Mouse (Mus musculus): ENCODE measurements around the gene Dcst1. TPM values are rescaled to one million over a fixed set of nuclear protein-coding genes. Genes with fewer than 3 reads are reported as not detected.

Gene Dcst1
- polyA plus RNA-seq, 1 experiment from 2014 or later = 3.3 TPM

DNA sequence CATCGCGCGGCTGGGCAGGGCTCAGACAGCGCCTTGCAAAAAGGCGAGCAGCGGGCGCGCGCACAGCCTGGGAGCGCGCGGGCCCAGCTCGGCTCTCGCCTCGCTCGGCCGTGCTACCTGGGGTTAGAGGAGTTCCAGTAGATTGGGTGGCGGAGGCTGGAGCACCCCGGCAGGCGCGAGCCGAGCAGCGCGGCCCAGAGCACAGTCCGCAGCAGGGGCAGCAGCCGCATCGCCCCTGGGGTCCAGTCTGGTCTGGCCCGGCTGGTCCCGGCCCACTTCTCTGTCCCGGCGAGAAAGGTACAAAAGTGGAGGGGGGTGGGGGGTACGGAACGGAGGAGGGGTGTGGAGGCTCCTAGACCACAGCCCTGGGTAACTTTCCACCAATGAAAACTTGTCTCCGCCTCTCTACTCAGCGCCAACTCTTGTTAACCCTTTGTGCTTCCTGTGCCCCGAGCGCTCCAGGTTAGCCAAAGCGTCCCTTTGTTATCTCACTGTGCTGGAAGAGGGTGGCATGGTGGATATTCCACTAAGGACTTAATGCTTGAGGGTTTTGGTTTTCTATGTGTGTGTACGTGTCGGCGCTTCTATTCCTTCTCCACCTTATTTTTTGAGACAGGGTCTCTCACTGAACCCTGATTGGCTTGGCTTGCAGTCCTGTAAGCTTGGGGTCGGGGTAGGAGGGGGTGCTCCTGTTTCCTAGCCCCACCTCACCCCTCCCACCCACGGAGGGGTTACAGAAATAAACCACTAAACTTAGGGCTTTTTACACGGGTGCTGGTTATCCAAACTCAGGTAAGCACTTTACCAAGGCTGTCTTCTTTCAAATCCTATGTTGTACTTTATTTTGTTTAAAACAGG lies 27.1 kb downstream of the Dcst1 start, which contains the start of gene Efna4:
Efna4 (minus strand) TSS at position 308 of the 858 bp plus-strand sequence.
- peak within 1 kb of the TSS; percentile 92 for H3K27ac ChIP-seq (ENCODE audit: low read length)
- peak within 1 kb of the TSS; percentile 96 for H3K4me3 ChIP-seq (ENCODE audit: low read length)
- H3K4me1 ChIP-seq (ENCODE audit: insufficient read depth, low read length) = peaks cover 46% of the 10 kb centered on the region
- under 1% methylated on average over 33 of the region's 44 CpGs for WGBS
- no peaks in the 10 kb centered on the region for H3K9me3 ChIP-seq (ENCODE audit: low read length)
- H3K9ac ChIP-seq (replicated peaks; ENCODE audit: low read length) = peak within 1 kb of the TSS; percentile 97
- ATAC-seq (ENCODE audit: low FRiP score, low TSS enrichment) = peak; percentile 86
- H3K27me3 ChIP-seq (ENCODE audit: insufficient read depth, low read length) = no peaks in the 10 kb centered on the region
- H3K4me2 ChIP-seq (replicated peaks; ENCODE audit: low read depth, low read length) = peak within 1 kb of the TSS; percentile 73
- H3K36me3 ChIP-seq (ENCODE audit: insufficient read depth, low read length) = peaks cover 22% of the 10 kb centered on the region

DNA sequence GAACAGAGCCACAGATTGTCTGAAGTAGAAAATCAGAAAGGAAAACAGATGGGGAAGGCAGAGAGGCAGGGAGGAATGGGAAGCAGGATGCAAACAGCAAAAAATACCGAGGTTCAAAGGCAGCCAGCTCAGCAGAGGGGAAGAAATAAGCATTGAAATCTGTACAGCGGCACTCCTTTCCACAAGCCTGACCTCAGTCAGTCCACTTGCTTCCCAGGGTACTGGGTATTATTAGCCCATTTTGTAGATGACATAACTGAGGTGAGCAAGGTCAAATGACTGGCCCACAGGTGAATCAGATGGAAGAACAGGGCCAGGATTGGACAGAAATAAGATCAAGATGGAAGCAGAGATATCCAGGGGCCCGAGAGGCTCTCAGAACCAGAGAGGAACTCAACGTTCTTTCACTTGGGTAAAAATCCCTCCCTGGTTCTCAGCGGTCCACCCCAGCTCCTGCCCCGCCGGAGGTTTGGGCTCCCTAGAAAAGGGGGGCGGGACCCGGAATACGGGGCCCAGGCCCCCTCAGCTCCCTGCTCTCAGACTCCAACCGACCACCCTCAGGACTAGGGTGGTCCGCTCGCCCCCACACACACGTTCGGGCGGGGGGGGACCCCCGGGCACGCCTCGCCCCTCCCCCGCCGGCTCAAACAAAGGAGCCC lies 27.9 kb downstream of the Dcst1 start:
- Histone ChIP-seq H3K9me3 (ENCODE audit: low read length) (no peaks in the 10 kb centered on the region), H3K4me2 (replicated peaks; ENCODE audit: low read depth, low read length) (peak overlapping the region; percentile 73), H3K27me3 (ENCODE audit: insufficient read depth, low read length) (no peaks in the 10 kb centered on the region), H3K36me3 (ENCODE audit: insufficient read depth, low read length) (peaks cover 24% of the 10 kb centered on the region), H3K4me3 (ENCODE audit: low read length) (peak overlapping the region; percentile 96), H3K27ac (ENCODE audit: low read length) (peak overlapping the region; percentile 92), H3K9ac (replicated peaks; ENCODE audit: low read length) (peak overlapping the region; percentile 97), H3K4me1 (ENCODE audit: insufficient read depth, low read length) (peaks cover 52% of the 10 kb centered on the region)
- no peak; the same call in 1 of the 2 replicates for ATAC-seq (ENCODE audit: low FRiP score, low TSS enrichment)
- WGBS = under 1% methylated on average over 21 of the region's 21 CpGs

DNA sequence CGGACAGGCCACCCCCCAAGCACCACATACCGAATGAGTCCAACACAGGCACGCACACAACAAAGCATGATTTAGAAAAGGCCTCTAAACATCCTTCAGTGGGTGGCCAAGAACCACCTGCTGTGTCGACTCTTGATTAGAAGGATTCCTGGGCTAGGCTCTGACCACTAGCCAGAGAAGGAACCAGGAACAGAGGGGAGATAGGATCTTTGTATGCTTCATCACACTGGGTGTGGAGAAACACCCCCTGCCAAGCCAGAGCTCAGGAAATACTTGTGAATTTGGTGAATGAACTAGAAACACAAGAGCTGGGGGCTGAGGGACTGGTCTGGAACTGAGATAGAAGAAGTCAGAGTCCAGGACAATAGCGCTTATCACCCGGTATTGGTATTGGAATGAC lies 28.5 kb downstream of the Dcst1 start:
- no peaks in the 10 kb centered on the region for H3K9me3 ChIP-seq (ENCODE audit: low read length)
- peak overlapping the region; percentile 97 for H3K9ac ChIP-seq (replicated peaks; ENCODE audit: low read length)
- 17% methylated on average over 6 of the region's 6 CpGs for WGBS
- H3K4me2 ChIP-seq (replicated peaks; ENCODE audit: low read depth, low read length) = peak overlapping the region; percentile 73
- ATAC-seq (ENCODE audit: low FRiP score, low TSS enrichment) = no peak
- H3K27ac ChIP-seq (ENCODE audit: low read length) = peak overlapping the region; percentile 92; the same call in 1 of the 2 replicates
- H3K36me3 ChIP-seq (ENCODE audit: insufficient read depth, low read length) = peaks cover 24% of the 10 kb centered on the region
- H3K4me3 ChIP-seq (ENCODE audit: low read length) = peak overlapping the region; percentile 96
- no peaks in the 10 kb centered on the region for H3K27me3 ChIP-seq (ENCODE audit: insufficient read depth, low read length)
- H3K4me1 ChIP-seq (ENCODE audit: insufficient read depth, low read length) = peaks cover 59% of the 10 kb centered on the region

DNA sequence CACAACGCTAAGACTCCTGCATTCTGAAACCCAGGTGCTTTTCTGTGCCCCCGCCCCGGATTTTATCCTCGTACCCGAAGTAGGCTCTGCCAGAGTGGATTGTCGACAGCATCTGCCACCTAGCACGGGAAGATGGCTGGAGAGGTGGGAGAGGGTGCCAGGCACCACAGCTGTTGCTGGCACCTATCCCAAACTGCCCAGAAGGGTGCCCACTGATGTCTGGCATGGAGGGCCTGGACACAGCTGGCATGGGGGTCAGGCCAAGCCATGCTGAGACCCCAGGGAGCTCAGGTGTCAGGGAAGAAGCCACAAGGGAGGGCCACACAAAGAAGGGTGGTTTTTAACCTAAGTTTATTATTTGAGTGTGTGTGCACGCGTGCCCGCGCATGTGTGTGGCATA lies 32.0 kb downstream of the Dcst1 start:
- Histone ChIP-seq H3K27me3 (ENCODE audit: insufficient read depth, low read length) (0 out of 2 replicates have a peak, but pooled peaks cover 3% of the 10 kb centered on the region), H3K27ac (ENCODE audit: low read length) (no peak overlapping the region), H3K36me3 (ENCODE audit: insufficient read depth, low read length) (peaks cover 24% of the 10 kb centered on the region), H3K9ac (replicated peaks; ENCODE audit: low read length) (no peak overlapping the region; the same call in 1 of the 2 replicates), H3K4me2 (replicated peaks; ENCODE audit: low read depth, low read length) (no peak overlapping the region), H3K4me3 (ENCODE audit: low read length) (no peak overlapping the region), H3K4me1 (ENCODE audit: insufficient read depth, low read length) (peaks cover 46% of the 10 kb centered on the region), H3K9me3 (ENCODE audit: low read length) (no peaks in the 10 kb centered on the region)
- ATAC-seq (ENCODE audit: low FRiP score, low TSS enrichment) = no peak
- WGBS = 53% methylated on average over 11 of the region's 11 CpGs

DNA sequence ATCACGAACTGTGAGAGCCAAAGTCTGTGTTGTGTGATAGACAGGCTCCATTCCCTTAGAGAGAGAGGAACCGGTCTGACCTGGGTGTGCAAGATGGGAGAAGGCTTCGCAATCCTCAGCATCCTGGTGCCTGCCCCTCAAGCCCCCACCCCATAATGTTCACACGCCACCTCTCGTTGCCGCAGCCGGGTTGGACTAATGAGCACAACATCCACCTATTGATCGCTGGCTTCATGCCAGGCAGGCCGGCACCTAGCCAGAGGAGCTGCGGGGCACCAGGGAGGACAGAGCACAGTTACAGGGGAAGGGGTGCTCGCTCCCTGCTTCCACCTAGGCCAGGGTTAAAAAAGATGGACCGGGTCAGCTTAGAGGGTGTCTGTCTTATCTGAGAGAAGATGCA lies 32.6 kb downstream of the Dcst1 start:
- 43% methylated on average over 12 of the region's 12 CpGs for WGBS
- Histone ChIP-seq H3K27ac (ENCODE audit: low read length) (no peak overlapping the region), H3K4me2 (replicated peaks; ENCODE audit: low read depth, low read length) (no peak overlapping the region), H3K9me3 (ENCODE audit: low read length) (no peaks in the 10 kb centered on the region), H3K36me3 (ENCODE audit: insufficient read depth, low read length) (peaks cover 24% of the 10 kb centered on the region), H3K9ac (replicated peaks; ENCODE audit: low read length) (no peak overlapping the region; the same call in 1 of the 2 replicates), H3K27me3 (ENCODE audit: insufficient read depth, low read length) (0 out of 2 replicates have a peak, but pooled peaks cover 3% of the 10 kb centered on the region), H3K4me3 (ENCODE audit: low read length) (no peak overlapping the region), H3K4me1 (ENCODE audit: insufficient read depth, low read length) (peaks cover 49% of the 10 kb centered on the region)
- no peak for ATAC-seq (ENCODE audit: low FRiP score, low TSS enrichment)

DNA sequence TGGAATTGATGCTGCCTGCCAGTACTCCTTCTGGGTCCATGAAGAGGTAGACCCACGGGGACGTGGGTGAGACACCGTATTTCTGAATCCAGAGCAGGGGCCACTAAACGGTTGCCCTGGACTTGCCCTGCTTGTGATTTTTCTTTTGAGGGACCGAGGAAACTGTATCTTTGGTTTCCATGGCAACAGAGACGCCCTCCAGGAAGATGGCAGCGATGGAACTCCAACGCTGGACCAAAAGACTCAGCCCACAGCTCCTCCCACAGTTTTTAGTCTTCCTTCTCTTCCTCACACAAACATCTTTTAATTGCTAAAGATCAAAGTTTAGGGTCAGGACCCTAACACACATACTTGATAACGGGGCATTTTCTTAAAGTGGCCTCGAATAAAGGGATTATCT lies 33.0 kb downstream of the Dcst1 start:
- H3K4me2 ChIP-seq (replicated peaks; ENCODE audit: low read depth, low read length) = no peak overlapping the region
- no peak for ATAC-seq (ENCODE audit: low FRiP score, low TSS enrichment)
- peaks cover 24% of the 10 kb centered on the region for H3K36me3 ChIP-seq (ENCODE audit: insufficient read depth, low read length)
- no peak overlapping the region for H3K9ac ChIP-seq (replicated peaks; ENCODE audit: low read length)
- H3K27ac ChIP-seq (ENCODE audit: low read length) = no peak overlapping the region
- peaks cover 52% of the 10 kb centered on the region for H3K4me1 ChIP-seq (ENCODE audit: insufficient read depth, low read length)
- H3K4me3 ChIP-seq (ENCODE audit: low read length) = no peak overlapping the region
- WGBS = 36% methylated on average over 10 of the region's 10 CpGs
- no peaks in the 10 kb centered on the region for H3K9me3 ChIP-seq (ENCODE audit: low read length)
- 0 out of 2 replicates have a peak, but pooled peaks cover 3% of the 10 kb centered on the region for H3K27me3 ChIP-seq (ENCODE audit: insufficient read depth, low read length)

DNA sequence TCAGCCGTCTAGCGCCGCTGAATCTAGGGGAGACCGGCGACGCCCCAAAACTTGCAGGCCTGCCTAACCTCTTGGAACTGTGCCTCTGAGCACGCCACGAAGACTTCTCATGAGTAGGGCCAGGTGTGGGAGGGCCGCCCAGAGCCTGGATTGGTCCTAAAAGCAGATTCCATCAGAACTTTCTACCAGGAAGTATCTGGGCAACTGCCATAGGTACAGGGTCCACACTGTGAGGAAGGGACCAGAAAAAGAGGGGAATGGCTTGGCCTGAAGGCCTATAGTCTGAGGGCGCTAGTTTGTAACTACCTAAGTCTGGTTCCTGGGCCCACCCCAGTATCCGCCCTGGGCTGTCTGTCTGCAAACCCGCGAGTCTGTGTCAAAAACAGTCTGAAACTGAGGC lies 33.5 kb downstream of the Dcst1 start:
- H3K9me3 ChIP-seq (ENCODE audit: low read length) = no peaks in the 10 kb centered on the region
- ATAC-seq (ENCODE audit: low FRiP score, low TSS enrichment) = no peak

DNA sequence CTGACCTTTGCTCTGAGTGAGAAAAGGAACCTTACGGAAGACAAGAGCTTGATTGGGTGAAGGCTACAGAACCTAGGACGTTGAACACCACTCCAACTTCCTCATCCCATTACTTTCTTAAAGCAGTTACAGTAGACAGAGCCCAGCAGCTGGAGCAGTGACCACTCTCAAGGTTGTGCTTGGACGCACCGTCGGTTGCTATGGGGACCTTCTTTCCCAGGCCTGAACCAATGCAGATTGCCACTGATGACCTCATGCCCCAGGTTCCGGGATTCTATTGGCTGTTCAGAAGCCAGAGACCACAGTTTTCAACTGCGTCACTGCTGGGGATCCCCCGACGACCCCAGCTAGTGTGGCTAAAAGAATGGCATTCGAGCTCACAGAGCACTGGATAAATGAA lies 34.1 kb downstream of the Dcst1 start:
- H3K4me3 ChIP-seq (ENCODE audit: low read length) = no peak overlapping the region
- no peaks in the 10 kb centered on the region for H3K9me3 ChIP-seq (ENCODE audit: low read length)
- 0 out of 2 replicates have a peak, but pooled peaks cover 3% of the 10 kb centered on the region for H3K27me3 ChIP-seq (ENCODE audit: insufficient read depth, low read length)
- no peak overlapping the region for H3K27ac ChIP-seq (ENCODE audit: low read length)
- 23% methylated on average over 10 of the region's 10 CpGs for WGBS
- H3K4me1 ChIP-seq (ENCODE audit: insufficient read depth, low read length) = peaks cover 43% of the 10 kb centered on the region
- H3K9ac ChIP-seq (replicated peaks; ENCODE audit: low read length) = no peak overlapping the region
- H3K4me2 ChIP-seq (replicated peaks; ENCODE audit: low read depth, low read length) = no peak overlapping the region
- ATAC-seq (ENCODE audit: low FRiP score, low TSS enrichment) = peak; percentile 33; the same call in 1 of the 2 replicates
- peaks cover 24% of the 10 kb centered on the region for H3K36me3 ChIP-seq (ENCODE audit: insufficient read depth, low read length)

More for the DNA sequence above, 33.5 kb downstream of the Dcst1 start:
- Histone ChIP-seq H3K9ac (replicated peaks; ENCODE audit: low read length) (no peak overlapping the region), H3K36me3 (ENCODE audit: insufficient read depth, low read length) (peaks cover 24% of the 10 kb centered on the region), H3K4me2 (replicated peaks; ENCODE audit: low read depth, low read length) (no peak overlapping the region), H3K27ac (ENCODE audit: low read length) (no peak overlapping the region), H3K4me3 (ENCODE audit: low read length) (no peak overlapping the region), H3K4me1 (ENCODE audit: insufficient read depth, low read length) (peaks cover 49% of the 10 kb centered on the region), H3K27me3 (ENCODE audit: insufficient read depth, low read length) (0 out of 2 replicates have a peak, but pooled peaks cover 3% of the 10 kb centered on the region)
- WGBS = 70% methylated on average over 13 of the region's 13 CpGs

DNA sequence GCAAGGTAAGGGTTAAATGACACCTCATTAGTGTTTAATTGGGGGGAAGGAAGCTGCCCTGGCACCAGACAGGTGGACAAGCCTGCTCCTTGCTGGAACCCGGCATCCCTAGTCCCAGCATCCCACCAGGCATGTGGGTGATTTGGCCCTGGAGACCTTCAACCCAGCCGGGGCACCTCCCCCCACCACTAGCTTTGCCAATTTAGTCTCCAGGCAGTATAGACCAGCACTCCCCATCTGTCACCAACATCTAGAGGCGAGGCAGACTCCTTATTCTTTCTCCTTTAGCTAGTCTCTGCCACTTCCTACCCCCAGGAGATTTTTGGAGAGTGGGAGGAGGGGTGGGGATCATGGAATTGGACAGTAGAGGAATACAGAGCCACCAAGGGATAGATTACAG lies 34.7 kb downstream of the Dcst1 start:
- no peak overlapping the region for H3K4me3 ChIP-seq (ENCODE audit: low read length)
- H3K9me3 ChIP-seq (ENCODE audit: low read length) = no peaks in the 10 kb centered on the region
- H3K27me3 ChIP-seq (ENCODE audit: insufficient read depth, low read length) = 0 out of 2 replicates have a peak, but pooled peaks cover 3% of the 10 kb centered on the region
- ATAC-seq (ENCODE audit: low FRiP score, low TSS enrichment) = no peak
- H3K27ac ChIP-seq (ENCODE audit: low read length) = no peak overlapping the region
- WGBS = 52% methylated on average over 3 of the region's 3 CpGs
- H3K4me1 ChIP-seq (ENCODE audit: insufficient read depth, low read length) = peaks cover 38% of the 10 kb centered on the region
- H3K9ac ChIP-seq (replicated peaks; ENCODE audit: low read length) = no peak overlapping the region
- H3K36me3 ChIP-seq (ENCODE audit: insufficient read depth, low read length) = peaks cover 24% of the 10 kb centered on the region
- no peak overlapping the region for H3K4me2 ChIP-seq (replicated peaks; ENCODE audit: low read depth, low read length)
